ENCODE assay signal across 27 mouse cellular contexts in the genomic region with DNA sequence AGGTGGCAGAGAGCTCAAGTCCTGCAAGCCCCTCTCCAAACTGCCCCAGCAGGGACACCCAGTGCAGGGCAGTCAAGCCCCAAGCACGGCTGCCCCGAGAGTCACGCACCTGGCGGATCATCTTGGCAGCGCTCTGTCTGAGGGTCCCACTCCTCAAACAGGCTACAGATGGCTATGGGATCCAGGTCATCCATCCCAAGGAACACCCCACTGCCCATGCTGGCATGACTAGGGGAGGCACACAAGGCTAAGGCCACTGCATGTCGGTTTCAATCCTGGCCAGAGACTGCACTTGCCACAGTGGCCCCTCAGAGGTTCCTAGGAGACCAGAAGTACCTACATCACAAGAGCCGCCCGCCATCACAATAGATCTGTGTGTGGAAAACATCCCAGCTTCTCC. TPM values are rescaled to one million over a fixed set of nuclear protein-coding genes. Genes with fewer than 3 reads are reported as not detected.
"Had no signal": no experiment of that assay in that cellular context is flagged by ENCODE, and none has a peak within 500 bp of the region (broad histone marks: within the 10 kb centered on the region; RNA-seq: fewer than 3 reads in every experiment).

No protein-coding gene starts in this region.

- H3K4me3 ChIP-seq: gastrocnemius, adult 2 months; heart, adult 2 months; heart, embryonic 13.5 days; heart, embryonic 15.5 days; hindbrain, embryonic 10.5 days; hindbrain, embryonic 12.5 days; kidney, embryonic 15.5 days; limb, embryonic 13.5 days; limb, embryonic 15.5 days; liver, embryonic 12.5 days had no signal

- H3K9me3 ChIP-seq: heart, embryonic 13.5 days; heart, embryonic 15.5 days; hindbrain, embryonic 10.5 days; hindbrain, embryonic 12.5 days; kidney, embryonic 15.5 days; limb, embryonic 13.5 days; limb, embryonic 15.5 days; liver, embryonic 12.5 days had no signal

- ATAC-seq: hindbrain, postnatal 0 days; intestine, embryonic 16.5 days; liver, embryonic 12.5 days had no signal

- H3K27me3 ChIP-seq: heart, embryonic 13.5 days; heart, embryonic 15.5 days; hindbrain, embryonic 12.5 days; kidney, embryonic 15.5 days; limb, embryonic 13.5 days; limb, embryonic 15.5 days; liver, embryonic 12.5 days had no signal

- H3K9ac ChIP-seq: heart, embryonic 13.5 days; heart, embryonic 15.5 days; hindbrain, embryonic 12.5 days; hindbrain, embryonic 14.5 days; kidney, embryonic 15.5 days; limb, embryonic 13.5 days; limb, embryonic 15.5 days; liver, embryonic 12.5 days had no signal

- DNase-seq: gastrocnemius, adult 2 months; gastrocnemius, postnatal 10 days; gastrocnemius, postnatal 25 days; heart, adult 2 months; heart, postnatal 4 days; kidney, adult 11 months; kidney, adult 2 months; kidney, adult 9 months; kidney, postnatal 14 days; kidney, postnatal 36 days; layer of hippocampus, adult 9-11 months; layer of hippocampus, postnatal 36 days; left cerebral cortex, postnatal 4 days had no signal

- H3K4me2 ChIP-seq: heart, embryonic 11.5 days; heart, embryonic 13.5 days; heart, embryonic 15.5 days; hindbrain, embryonic 12.5 days; hindbrain, embryonic 14.5 days; kidney, embryonic 15.5 days; limb, embryonic 13.5 days; limb, embryonic 15.5 days had no signal

- H3K27ac ChIP-seq: gastrocnemius, adult 2 months; heart, adult 2 months; heart, embryonic 13.5 days; heart, embryonic 15.5 days; hindbrain, embryonic 10.5 days; hindbrain, embryonic 12.5 days; hindbrain, embryonic 14.5 days; hindbrain, postnatal 0 days; kidney, embryonic 15.5 days; kidney, postnatal 0 days; limb, embryonic 13.5 days; limb, embryonic 15.5 days; liver, embryonic 12.5 days had no signal

RNA-seq across cellular contexts. Expression of a gene that starts 28.9 kb away (rescaled TPM):
- total RNA-seq: granulocyte monocyte progenitor cell, adult 5-6 weeks had no signal
